Mouse (Mus musculus) stomach, postnatal 0 days (tissue): ENCODE measurements around the gene Olfr690. TPM values are rescaled to one million over a fixed set of nuclear protein-coding genes. Genes with fewer than 3 reads are reported as not detected.
"Not testable (repeated sequence)": the region's sequence is repeated elsewhere in the genome, so short reads cannot be mapped to it uniquely, and the experiment has no call there.

Experiments used
- ATAC-seq: fragments of 200-750 bp; cut with Nextera tagmentation; 2 replicates; pipeline ENCODE4 v1.8.0; 2017; ENCODE audit not compliant: low FRiP score, low TSS enrichment
- DNase-seq: peaks from one replicate; pipeline ENCODE4 v3.0.0-alpha.2; 2016; ENCODE audit warnings: low spot score
- H3K27ac ChIP-seq: fragments of 300-500 bp; sonication (generic); replicated peaks from 2 replicates; pipeline ENCODE4 v1.5.1; 2014; ENCODE audit warnings: mild to moderate bottlenecking, control low read depth
- H3K27me3 ChIP-seq: fragments of 300-500 bp; sonication (generic); 2 replicates; pipeline ENCODE4 v1.6.1; 2014; ENCODE audit warnings: low read length; ENCODE audit not compliant: control insufficient read depth, insufficient read depth
- H3K36me3 ChIP-seq: fragments of 300-500 bp; sonication (generic); 2 replicates; pipeline ENCODE4 v1.6.1; 2014; ENCODE audit warnings: low read length, mixed read lengths; ENCODE audit not compliant: control insufficient read depth, insufficient read depth
- H3K4me1 ChIP-seq: fragments of 300-500 bp; sonication (generic); replicated peaks from 2 replicates; pipeline ENCODE4 v1.6.1; 2014; ENCODE audit warnings: antibody characterized with exemption; ENCODE audit not compliant: control insufficient read depth, insufficient read depth
- H3K4me2 ChIP-seq: fragments of 300-500 bp; sonication (generic); replicated peaks from 2 replicates; pipeline ENCODE4 v1.6.1; 2014; ENCODE audit warnings: low read depth, mild to moderate bottlenecking, control low read depth, moderate library complexity
- H3K4me3 ChIP-seq: fragments of 300-500 bp; sonication (generic); 2 replicates; pipeline ENCODE4 v1.5.1; 2014; ENCODE audit warnings: low read depth, low read length, control low read depth
- H3K9ac ChIP-seq: fragments of 300-500 bp; sonication (generic); 2 replicates; pipeline ENCODE4 v1.6.1; 2014; ENCODE audit warnings: mild to moderate bottlenecking, low read length, control low read depth, mixed read lengths
- H3K9me3 ChIP-seq: fragments of 300-500 bp; sonication (generic); 2 replicates; pipeline ENCODE4 v1.6.1; 2016; ENCODE audit warnings: low read length; ENCODE audit not compliant: control insufficient read depth
- CTCF ChIP-seq: IDR thresholded peaks from 2 replicates; pipeline ENCODE4 v1.5.1; 2016; ENCODE audit warnings: antibody characterized with exemption, low read depth, mild to moderate bottlenecking, moderate library complexity
- EP300 ChIP-seq: optimal IDR thresholded peaks from 2 replicates; pipeline ENCODE3; 2016; ENCODE audit warnings: antibody characterized with exemption
- WGBS: fragments of 180-500 bp; shearing (Covaris S2); extraction: QIAGEN DNeasy Blood & Tissue Kit; methylation state at CpG from one replicate; pipeline ENCODE4 v1.1.7; 2014; 5-methylcytosine and 5-hydroxymethylcytosine counted together
- polyA plus RNA-seq: library from polyadenylated mRNA; unstranded; fragments of >200 nt; fragmentation: Nextera tagmentation; extraction: Ambion mirVana; gene quantifications from 2 replicates; pipeline ENCODE4 v1.2.1, GENCODE M21; 2015

The Olfr690 gene
- polyA plus RNA-seq, 1 experiment from 2014 or later: not detected

GRCm38 (mm10) chr7:105368521-105368920 lies 34.6 kb upstream of the Olfr690 start:
- H3K4me2 ChIP-seq: no peak overlapping the region
- DNase-seq: no peak
- no peaks in the 10 kb centered on the region for H3K27me3 ChIP-seq
- H3K9me3 ChIP-seq: no peaks in the 10 kb centered on the region
- 90% methylated on average over 4 of the region's 4 CpGs for WGBS
- H3K4me1 ChIP-seq: no peaks in the 10 kb centered on the region
- H3K36me3 ChIP-seq: no peaks in the 10 kb centered on the region
- no peak overlapping the region for H3K27ac ChIP-seq
- no peak overlapping the region for H3K4me3 ChIP-seq
- no peak for ATAC-seq
- TF ChIP-seq CTCF (no peak), EP300 (no peak)
- H3K9ac ChIP-seq: no peak overlapping the region

- Histone ChIP-seq H3K4me2 (no peak within 1 kb of the TSS), H3K36me3 (no peaks in the 10 kb centered on the region), H3K27ac (no peak within 1 kb of the TSS), H3K27me3 (no peaks in the 10 kb centered on the region), H3K4me3 (no peak within 1 kb of the TSS), H3K4me1 (no peaks in the 10 kb centered on the region), H3K9me3 (no peaks in the 10 kb centered on the region), H3K9ac (no peak within 1 kb of the TSS)
- ATAC-seq (no peak), DNase-seq (no peak)
- WGBS: 100% methylated on average over 1 of the region's 1 CpGs
- TF ChIP-seq EP300 (no peak), CTCF (no peak)
These were observed 34.0 kb upstream of the Olfr690 start, which contains the start of gene Olfr692 for GRCm38 (mm10) chr7:105367930-105368329. TSS of gene Olfr692 (plus strand) at chr7:105368230.

DNA sequence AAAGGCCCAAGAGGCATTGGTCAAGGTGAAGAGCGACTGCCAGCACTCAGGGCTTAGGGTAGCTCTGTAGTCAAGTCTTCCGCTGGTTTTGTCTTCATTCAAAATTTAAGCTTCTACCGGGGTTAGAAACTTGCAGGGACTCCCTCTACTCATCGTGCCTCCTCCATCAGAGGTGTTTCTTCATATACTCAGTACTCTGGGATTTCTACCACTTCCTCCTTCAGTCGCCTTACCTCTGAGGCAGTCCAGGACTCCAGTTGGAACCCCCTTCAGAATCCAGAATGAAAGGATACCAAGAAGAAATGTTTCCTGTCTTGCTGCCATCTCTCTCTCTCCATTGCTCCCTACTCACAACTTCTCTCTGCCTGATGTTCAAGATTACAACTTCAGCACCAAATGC lies 33.4 kb upstream of the Olfr690 start:
- DNase-seq (no peak), ATAC-seq (no peak)
- H3K27me3 ChIP-seq: no peaks in the 10 kb centered on the region
- H3K36me3 ChIP-seq: no peaks in the 10 kb centered on the region
- 76% methylated on average over 5 of the region's 5 CpGs for WGBS
- no peak overlapping the region for H3K9ac ChIP-seq
- H3K9me3 ChIP-seq: no peaks in the 10 kb centered on the region
- H3K4me3 ChIP-seq: no peak overlapping the region
- no peak overlapping the region for H3K4me2 ChIP-seq
- no peak for TF ChIP-seq EP300
- no peak for TF ChIP-seq CTCF
- H3K4me1 ChIP-seq: no peaks in the 10 kb centered on the region
- no peak overlapping the region for H3K27ac ChIP-seq

DNA sequence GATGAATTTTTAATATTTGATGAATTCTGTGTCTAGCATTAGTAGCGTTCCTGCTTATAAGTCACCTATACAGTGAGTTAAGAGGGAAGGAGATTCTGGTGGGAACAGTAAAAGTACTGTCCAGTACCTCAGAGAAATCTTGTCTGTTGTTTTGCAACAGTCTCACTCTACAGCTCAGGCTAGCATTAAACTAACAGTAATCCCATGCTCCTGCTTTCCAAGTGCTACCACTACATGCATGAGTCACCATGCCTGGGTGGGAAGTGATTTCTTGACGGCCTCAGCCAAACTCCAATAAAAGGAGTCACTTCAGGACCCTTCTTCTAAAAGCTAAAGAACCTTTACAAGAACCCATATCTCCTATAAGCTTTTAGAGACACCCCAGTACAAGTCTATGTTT lies 27.8 kb upstream of the Olfr690 start:
- Histone ChIP-seq H3K27me3 (no peaks in the 10 kb centered on the region), H3K36me3 (no peaks in the 10 kb centered on the region), H3K27ac (no peak overlapping the region), H3K4me3 (no peak overlapping the region), H3K9me3 (no peaks in the 10 kb centered on the region), H3K9ac (no peak overlapping the region), H3K4me2 (no peak overlapping the region), H3K4me1 (no peaks in the 10 kb centered on the region)
- TF ChIP-seq EP300 (no peak), CTCF (no peak)
- DNase-seq (no peak), ATAC-seq (no peak)
- 77% methylated on average over 2 of the region's 2 CpGs for WGBS

GRCm38 (mm10) chr7:105356487-105356886 lies 22.6 kb upstream of the Olfr690 start:
- H3K9ac ChIP-seq, H3K9me3 ChIP-seq: not testable (repeated sequence)
- WGBS: 93% methylated on average over 1 of the region's 2 CpGs

DNA sequence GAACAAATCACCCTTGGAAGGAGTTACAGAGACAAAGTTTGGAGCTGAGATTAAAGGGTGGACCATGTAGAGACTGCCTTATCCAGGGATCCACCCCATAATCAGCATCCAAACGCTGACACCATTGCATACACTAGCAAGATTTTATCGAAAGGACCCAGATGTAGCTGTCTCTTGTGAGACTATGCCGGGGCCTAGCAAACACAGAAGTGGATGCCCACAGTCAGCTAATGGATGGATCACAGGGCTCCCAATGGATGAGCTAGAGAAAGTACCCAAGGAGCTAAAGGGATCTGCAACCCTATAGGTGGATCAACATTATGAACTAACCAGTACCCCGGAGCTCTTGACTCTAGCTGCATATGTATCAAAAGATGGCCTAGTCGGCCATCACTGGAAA lies 22.2 kb upstream of the Olfr690 start:
- DNase-seq, H3K4me1 ChIP-seq, H3K9me3 ChIP-seq, H3K9ac ChIP-seq, H3K36me3 ChIP-seq, H3K4me2 ChIP-seq, H3K27ac ChIP-seq, H3K4me3 ChIP-seq, H3K27me3 ChIP-seq, ATAC-seq: not testable (repeated sequence)
- WGBS: no CpG with 5 or more reads among the region's 5 CpGs

More at GRCm38 (mm10) chr7:105356487-105356886, 22.6 kb upstream of the Olfr690 start:
- H3K27ac ChIP-seq, H3K4me3 ChIP-seq, H3K36me3 ChIP-seq, H3K4me1 ChIP-seq, H3K4me2 ChIP-seq, ATAC-seq, DNase-seq, H3K27me3 ChIP-seq: not testable (repeated sequence)
